Mouse (Mus musculus): ENCODE measurements at regions not wholly inside any gene's neighbourhood (a gene's known extent, or its start where the extent isn't known, plus 50 kb on each side); places are given as distances from the start of the nearest gene placed in this dataset.

DNA sequence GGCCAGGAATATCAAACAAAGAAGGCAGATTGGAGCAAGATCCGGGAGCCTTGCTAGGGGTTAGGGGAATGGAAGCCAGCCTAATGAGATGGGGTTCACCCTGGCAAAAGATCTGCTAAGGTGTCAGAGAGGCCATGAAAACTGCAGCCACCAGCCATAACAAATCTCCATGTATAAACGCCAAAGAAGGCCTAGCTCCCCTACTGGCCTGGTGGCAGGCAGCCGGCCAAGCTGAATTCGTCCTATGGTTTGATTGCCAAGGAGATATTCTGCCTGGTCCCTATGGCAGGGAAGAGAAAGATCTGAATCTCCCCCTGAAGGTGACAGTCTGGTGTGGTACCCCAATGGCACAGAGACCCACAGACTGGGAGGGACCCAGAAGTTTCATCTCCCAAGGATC, 104.8 kb upstream of the E030018B13Rik start:
- no peak for DNase-seq (ENCODE audit: low spot score)

DNA sequence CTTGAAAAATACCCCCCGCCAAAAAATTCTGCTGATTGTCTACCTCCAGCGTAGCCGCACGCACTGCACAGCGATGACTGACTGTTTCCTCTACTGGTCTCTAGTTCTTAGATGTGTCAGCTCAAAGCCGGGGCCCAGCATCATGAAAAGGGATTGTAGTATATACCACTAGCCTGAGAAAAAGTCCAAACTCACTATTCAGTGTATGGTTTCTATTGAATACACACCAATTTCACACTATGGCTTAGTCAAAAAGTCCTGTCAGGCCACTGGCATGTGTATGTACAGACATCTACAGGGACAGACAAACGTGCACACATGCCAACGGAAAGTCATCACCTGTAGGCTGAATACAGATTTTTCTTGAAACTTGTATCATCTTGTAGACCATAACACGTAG, 101.1 kb upstream of the E030018B13Rik start:
- no peak for DNase-seq (ENCODE audit: low spot score)

DNA sequence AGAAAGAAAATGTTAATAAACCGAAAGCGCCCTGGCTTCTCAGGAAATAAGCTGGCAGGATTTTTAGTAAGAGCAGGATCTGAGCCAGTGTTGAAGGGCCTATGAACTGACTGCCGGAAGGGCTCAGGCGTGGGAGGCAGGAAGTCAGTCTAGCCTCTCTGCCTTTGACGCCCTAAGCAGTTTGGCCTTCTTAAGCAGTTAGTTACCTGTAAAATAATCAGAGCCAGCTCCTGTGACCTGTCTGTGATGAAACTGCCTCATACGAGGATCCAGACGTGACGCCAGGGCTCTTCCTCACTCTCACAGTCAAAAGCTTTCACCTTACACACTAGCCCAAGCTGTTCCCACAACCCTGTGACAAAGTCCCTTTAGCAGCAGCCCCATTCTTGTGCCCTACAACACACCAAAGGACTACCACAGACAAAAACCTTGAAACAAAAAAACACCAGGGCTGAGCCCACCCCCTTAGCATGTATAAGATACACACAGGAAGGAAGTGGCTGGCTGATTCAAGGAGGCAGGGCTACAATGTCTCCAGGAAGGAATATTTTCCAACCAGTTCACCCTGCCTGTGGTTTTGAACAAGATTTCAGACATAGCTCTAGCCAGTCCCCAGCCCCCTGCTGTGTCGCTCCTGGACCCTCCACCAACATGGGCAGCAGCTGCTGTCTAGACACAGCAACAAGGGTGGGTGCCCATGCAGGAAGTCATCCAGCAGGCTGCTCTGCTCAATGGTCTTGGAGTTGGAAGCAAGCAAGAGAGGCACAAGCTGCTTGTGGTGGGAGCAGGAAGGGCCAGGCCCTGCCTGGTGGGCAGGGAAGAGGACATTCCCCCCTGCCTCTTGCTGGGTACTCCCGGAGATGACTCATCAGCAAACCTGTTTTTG, 100.4 kb upstream of the E030018B13Rik start:
- DNase-seq (ENCODE audit: low spot score): no peak

DNA sequence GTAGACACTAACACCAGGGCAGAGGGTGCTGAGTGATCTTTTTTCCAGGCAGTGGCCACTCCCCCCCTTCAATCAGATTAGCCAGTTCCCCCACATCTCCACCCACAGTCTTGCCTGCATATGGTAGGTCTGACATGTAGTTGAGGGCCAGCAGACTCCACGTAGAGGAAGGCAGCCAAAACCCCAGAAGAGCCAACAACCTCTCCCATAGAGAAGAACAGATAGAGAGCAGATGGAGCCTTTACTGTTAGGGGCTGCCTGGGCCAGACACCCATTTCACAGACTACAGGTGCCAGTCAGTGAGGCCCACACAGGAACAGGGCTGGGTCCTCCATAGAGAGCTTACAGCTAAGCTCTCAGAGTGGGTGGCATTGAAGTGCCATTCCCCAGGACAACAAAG, 99.2 kb upstream of the E030018B13Rik start:
- no peak for DNase-seq (ENCODE audit: low spot score)

DNA sequence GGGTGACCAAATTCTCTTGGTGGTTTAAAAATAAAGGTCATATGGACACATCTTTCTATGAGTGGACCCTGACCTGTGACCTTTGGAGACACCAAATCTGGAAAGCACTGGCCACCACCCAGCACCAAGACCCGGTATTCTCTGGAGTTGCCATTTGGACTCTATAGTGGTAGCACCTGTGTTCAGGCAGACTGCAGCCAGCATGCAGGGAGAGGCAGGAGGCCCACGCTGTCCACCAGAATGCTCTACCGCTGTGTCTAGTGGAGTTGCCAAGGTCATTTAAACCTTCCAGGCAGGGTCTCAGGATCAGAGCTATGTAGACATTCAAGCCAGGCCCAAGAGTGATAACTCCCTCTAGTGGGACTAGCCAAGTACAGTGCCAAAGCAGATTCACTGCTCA, 98.6 kb upstream of the E030018B13Rik start:
- no peak for DNase-seq (ENCODE audit: low spot score)

DNA sequence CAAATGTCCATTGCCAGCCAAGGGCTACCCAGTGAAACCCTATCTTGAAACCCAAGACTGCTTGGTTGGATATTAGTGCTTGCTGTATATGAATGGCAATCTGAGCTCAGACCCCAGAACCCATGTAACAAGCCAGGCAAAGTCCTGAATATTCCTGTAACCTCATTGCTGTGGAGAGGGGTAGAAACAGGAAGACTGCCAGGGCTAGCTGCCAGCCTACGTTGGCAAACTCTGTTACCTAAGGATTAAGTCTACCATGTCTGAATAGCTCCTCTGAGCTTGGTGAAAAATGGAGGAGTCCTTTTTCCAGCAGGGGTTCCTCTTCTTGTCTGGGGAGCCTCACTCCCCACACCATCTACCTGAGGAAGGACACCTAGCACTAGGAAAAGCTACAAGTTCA, 96.4 kb upstream of the E030018B13Rik start:
- DNase-seq (ENCODE audit: low spot score): no peak

DNA sequence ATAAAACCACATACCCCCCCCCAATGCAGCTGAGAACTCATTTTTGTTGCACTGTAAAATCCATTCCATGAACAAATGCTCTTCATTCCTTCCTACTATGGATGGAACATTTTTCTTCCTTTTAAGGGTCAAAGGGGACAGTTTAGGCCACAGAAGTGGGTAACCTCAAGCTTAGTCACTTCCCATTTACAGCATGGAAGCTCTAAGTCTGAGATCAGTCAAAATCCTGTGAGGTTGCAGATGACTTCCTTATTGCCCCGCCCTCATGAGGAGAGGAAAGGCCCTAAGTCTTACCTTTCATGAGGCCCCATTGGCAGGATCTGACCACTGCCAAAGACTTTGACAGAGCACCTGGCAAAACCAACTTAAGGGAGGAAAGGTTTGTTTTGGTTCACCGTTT, 94.7 kb upstream of the E030018B13Rik start:
- DNase-seq (ENCODE audit: low spot score): no peak

DNA sequence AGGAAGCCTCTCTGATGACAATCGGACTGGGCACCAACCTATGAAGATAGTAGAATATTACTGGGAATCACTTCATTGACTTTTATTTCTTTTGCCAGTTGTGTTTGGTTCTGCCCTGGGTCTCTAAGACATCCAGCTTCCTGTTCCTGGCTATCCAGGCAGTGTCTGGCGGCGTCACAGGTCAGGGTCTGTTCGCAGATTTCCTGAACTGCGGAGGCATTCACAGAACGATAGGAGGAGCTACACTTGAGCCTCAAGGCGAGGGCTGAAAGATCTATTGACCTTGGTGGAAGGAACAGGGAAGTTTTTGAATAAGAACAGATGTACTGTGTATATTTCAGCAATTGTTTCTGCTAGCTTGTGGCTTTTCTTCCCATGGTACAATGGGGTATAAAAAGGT, 92.6 kb upstream of the E030018B13Rik start:
- peak; percentile 28 for DNase-seq (ENCODE audit: low spot score)

DNA sequence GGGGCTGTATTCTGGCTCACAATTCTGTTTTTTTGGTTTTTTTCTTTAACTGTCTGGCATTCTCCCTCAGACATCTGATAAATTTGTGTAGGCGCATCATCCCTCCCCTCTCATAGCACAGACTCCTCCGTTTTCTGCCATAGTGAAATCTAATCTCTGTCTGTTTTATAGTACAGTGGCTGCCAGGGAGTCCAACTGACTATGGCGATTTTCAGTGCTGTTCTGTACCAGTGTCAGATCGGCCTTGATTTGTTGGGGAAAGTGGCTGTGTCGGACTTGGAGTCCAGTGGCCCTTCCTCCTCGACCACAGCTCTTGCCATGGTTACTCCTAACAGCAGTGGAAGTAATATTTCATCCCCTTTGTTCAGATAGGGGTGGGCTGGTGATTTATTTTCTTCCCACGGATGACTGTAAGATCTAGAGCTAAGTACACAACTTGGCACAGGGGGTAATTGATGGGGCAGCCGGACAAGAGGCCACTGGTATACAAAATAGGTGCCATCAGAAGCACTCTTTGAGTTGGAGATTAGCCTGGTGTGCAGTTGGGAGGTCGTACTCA, 87.2 kb upstream of the E030018B13Rik start:
- DNase-seq (ENCODE audit: low spot score): no peak

DNA sequence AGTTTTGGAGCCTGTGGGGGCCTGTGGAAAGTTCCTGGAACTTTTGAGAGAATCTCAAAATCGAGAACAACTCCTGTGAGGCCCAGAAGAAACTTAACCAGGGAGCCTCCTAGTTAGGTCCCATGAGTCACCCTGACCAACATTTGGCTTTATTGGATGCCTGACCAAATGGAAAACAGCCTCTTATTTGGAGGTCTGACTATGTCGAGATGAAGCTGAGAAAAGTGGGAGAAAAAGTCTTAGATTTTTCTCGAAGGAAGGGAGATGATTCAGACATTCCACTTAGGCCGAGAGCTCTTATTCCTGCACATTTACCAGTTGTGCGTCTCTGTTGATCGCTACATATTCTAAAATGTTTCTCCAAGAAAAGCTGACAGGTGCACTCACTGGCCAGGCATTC, 83.0 kb upstream of the E030018B13Rik start:
- no peak for DNase-seq (ENCODE audit: low spot score)

DNA sequence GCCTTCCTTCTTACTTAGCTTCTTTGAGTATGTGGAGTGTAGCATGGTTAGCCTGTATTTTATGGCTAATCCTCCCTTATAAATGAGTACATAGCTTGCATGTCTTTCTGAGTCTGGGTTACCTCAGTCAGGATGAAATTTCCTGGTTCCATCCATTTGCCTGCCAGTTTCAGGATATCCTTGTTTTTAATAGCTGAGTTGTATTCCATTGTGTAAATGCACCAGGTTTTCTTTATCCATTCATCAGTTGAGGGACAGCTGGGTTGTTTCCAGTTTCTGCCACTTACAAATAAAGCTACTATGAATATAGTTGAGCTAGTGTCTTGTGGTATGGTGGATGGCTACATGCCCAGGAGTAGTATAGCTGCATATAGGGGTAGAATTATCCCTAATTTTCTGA, 80.7 kb upstream of the E030018B13Rik start:
- DNase-seq (ENCODE audit: low spot score): no peak
